Mouse (Mus musculus) forebrain, embryonic 11.5 days (tissue): ENCODE results near the gene Cuedc1. TPM values are rescaled to one million over a fixed set of nuclear protein-coding genes. Genes with fewer than 3 reads are reported as not detected.

Source experiments
- ATAC-seq: fragments of 200-750 bp; cut with Nextera tagmentation; replicated peaks from 2 replicates; pipeline ENCODE4 v1.8.0; 2017; ENCODE audit warnings: moderate TSS enrichment; ENCODE audit not compliant: low FRiP score
- DNase-seq: peaks from one replicate; pipeline ENCODE4 v3.0.0-alpha.2; 2017; ENCODE audit warnings: low spot score
- H3K27ac ChIP-seq: fragments of 300-500 bp; sonication (generic); 2 replicates; pipeline ENCODE4 v1.5.1; 2014; ENCODE audit warnings: low read depth, low read length
- H3K27me3 ChIP-seq: fragments of 300-500 bp; sonication (generic); 2 replicates; pipeline ENCODE4 v1.6.1; 2014; ENCODE audit warnings: mild to moderate bottlenecking, low read length, mixed read lengths; ENCODE audit not compliant: control insufficient read depth, insufficient read depth
- H3K36me3 ChIP-seq: fragments of 300-500 bp; sonication (generic); 2 replicates; pipeline ENCODE4 v1.6.1; 2014; ENCODE audit warnings: mild to moderate bottlenecking, low read length, moderate library complexity, mixed read lengths; ENCODE audit not compliant: control insufficient read depth, insufficient read depth
- H3K4me1 ChIP-seq: fragments of 300-500 bp; sonication (generic); replicated peaks from 2 replicates; pipeline ENCODE4 v1.6.1; 2014; ENCODE audit warnings: low read length, mixed read lengths; ENCODE audit not compliant: control insufficient read depth, insufficient read depth
- H3K4me2 ChIP-seq: fragments of 300-500 bp; sonication (generic); 2 replicates; pipeline ENCODE4 v1.6.1; 2014; ENCODE audit warnings: low read depth, mild to moderate bottlenecking, low read length, moderate library complexity, mixed read lengths; ENCODE audit not compliant: severe bottlenecking
- H3K4me3 ChIP-seq: fragments of 300-500 bp; sonication (generic); 2 replicates; pipeline ENCODE4 v1.5.1; 2014; ENCODE audit warnings: low read depth, low read length
- H3K9ac ChIP-seq: fragments of 300-500 bp; sonication (generic); 2 replicates; pipeline ENCODE4 v1.6.1; 2014; ENCODE audit warnings: low read length
- H3K9me3 ChIP-seq: fragments of 300-500 bp; sonication (generic); 2 replicates; pipeline ENCODE4 v1.6.1; 2016; ENCODE audit warnings: low read length, mixed read lengths; ENCODE audit not compliant: control insufficient read depth
- WGBS: fragments of 180-500 bp; shearing (Covaris S2); extraction: QIAGEN DNeasy Blood & Tissue Kit; methylation state at CpG from one replicate; pipeline ENCODE4 v1.1.7; 2014; 5-methylcytosine and 5-hydroxymethylcytosine counted together
- polyA plus RNA-seq: library from polyadenylated mRNA; unstranded; fragments of >200 nt; fragmentation: Nextera tagmentation; extraction: Ambion mirVana; gene quantifications from 2 replicates; pipeline ENCODE4 v1.2.1, GENCODE M21; 2014

Cuedc1 gene
- polyA plus RNA-seq, 1 experiment from 2014 or later: 26.2 TPM

GRCm38 (mm10) chr11:88118091-88118440 is 20.2 kb downstream of the Cuedc1 start:
- Histone ChIP-seq H3K9ac (peak overlapping the region; percentile 1; the same call in 1 of the 2 replicates), H3K36me3 (no peaks in the 10 kb centered on the region), H3K27me3 (no peaks in the 10 kb centered on the region), H3K9me3 (no peaks in the 10 kb centered on the region), H3K4me3 (no peak overlapping the region), H3K4me2 (no peak overlapping the region), H3K27ac (peak overlapping the region; percentile 95), H3K4me1 (peaks cover 47% of the 10 kb centered on the region)
- 48% methylated on average over 6 of the region's 6 CpGs for WGBS
- DNase-seq (no peak), ATAC-seq (no peak)

- ATAC-seq (peak; percentile 90), DNase-seq (peak; percentile 88)
- Histone ChIP-seq H3K27me3 (no peaks in the 10 kb centered on the region), H3K4me1 (peaks cover 49% of the 10 kb centered on the region), H3K4me2 (peak overlapping the region; percentile 42), H3K27ac (peak overlapping the region; percentile 95), H3K9ac (peak overlapping the region; percentile 45), H3K4me3 (no peak overlapping the region), H3K9me3 (no peaks in the 10 kb centered on the region), H3K36me3 (no peaks in the 10 kb centered on the region)
- 5% methylated on average over 8 of the region's 8 CpGs for WGBS
Measured at GRCm38 (mm10) chr11:88118817-88119642, 21.2 kb downstream of the Cuedc1 start.

GRCm38 (mm10) chr11:88122545-88122944 is 24.7 kb downstream of the Cuedc1 start:
- H3K27ac ChIP-seq: peak overlapping the region; percentile 13; the same call in 1 of the 2 replicates
- no peaks in the 10 kb centered on the region for H3K27me3 ChIP-seq
- H3K4me1 ChIP-seq: peaks cover 56% of the 10 kb centered on the region
- H3K9ac ChIP-seq: no peak overlapping the region
- no peaks in the 10 kb centered on the region for H3K36me3 ChIP-seq
- DNase-seq (no peak), ATAC-seq (no peak)
- WGBS: 44% methylated on average over 5 of the region's 5 CpGs
- H3K4me3 ChIP-seq: no peak overlapping the region
- no peak overlapping the region for H3K4me2 ChIP-seq
- no peaks in the 10 kb centered on the region for H3K9me3 ChIP-seq

- 66% methylated on average over 5 of the region's 5 CpGs for WGBS
- H3K27me3 ChIP-seq: no peaks in the 10 kb centered on the region
- no peaks in the 10 kb centered on the region for H3K9me3 ChIP-seq
- H3K27ac ChIP-seq: peak overlapping the region; percentile 13; the same call in 1 of the 2 replicates
- peaks cover 51% of the 10 kb centered on the region for H3K4me1 ChIP-seq
- H3K36me3 ChIP-seq: no peaks in the 10 kb centered on the region
- H3K4me3 ChIP-seq: no peak overlapping the region
- H3K4me2 ChIP-seq: no peak overlapping the region
- ATAC-seq (no peak), DNase-seq (no peak)
- no peak overlapping the region for H3K9ac ChIP-seq
Measured at GRCm38 (mm10) chr11:88123021-88123420, 25.2 kb downstream of the Cuedc1 start.

GRCm38 (mm10) chr11:88123731-88124130 is 25.9 kb downstream of the Cuedc1 start:
- 29% methylated on average over 6 of the region's 6 CpGs for whole genome bisulfite sequencing
- H3K4me3 ChIP-seq: no peak overlapping the region
- H3K36me3 ChIP-seq: no peaks in the 10 kb centered on the region
- no peak for ATAC-seq
- H3K4me1 ChIP-seq: peaks cover 48% of the 10 kb centered on the region
- H3K27me3 ChIP-seq: no peaks in the 10 kb centered on the region
- H3K27ac ChIP-seq: no peak overlapping the region
- H3K4me2 ChIP-seq: no peak overlapping the region
- no peak for DNase-seq
- no peaks in the 10 kb centered on the region for H3K9me3 ChIP-seq
- H3K9ac ChIP-seq: no peak overlapping the region

GRCm38 (mm10) chr11:88125483-88125882 is 27.6 kb downstream of the Cuedc1 start:
- Histone ChIP-seq H3K9me3 (no peaks in the 10 kb centered on the region), H3K27ac (peak overlapping the region; percentile 37; the same call in 1 of the 2 replicates), H3K36me3 (no peaks in the 10 kb centered on the region), H3K4me1 (peaks cover 32% of the 10 kb centered on the region), H3K9ac (no peak overlapping the region), H3K27me3 (no peaks in the 10 kb centered on the region), H3K4me3 (no peak overlapping the region), H3K4me2 (no peak overlapping the region)
- no peak for ATAC-seq
- 73% methylated on average over 7 of the region's 7 CpGs for whole genome bisulfite sequencing
- no peak for DNase-seq

- Histone ChIP-seq H3K27me3 (no peaks in the 10 kb centered on the region), H3K36me3 (no peaks in the 10 kb centered on the region), H3K4me1 (peaks cover 30% of the 10 kb centered on the region), H3K9ac (no peak overlapping the region), H3K9me3 (no peaks in the 10 kb centered on the region), H3K4me2 (peak overlapping the region; percentile 15; the same call in 1 of the 2 replicates), H3K4me3 (no peak overlapping the region), H3K27ac (peak overlapping the region; percentile 37)
- no peak for DNase-seq
- peak; percentile 18; the same call in 1 of the 2 replicates for ATAC-seq
- WGBS: 4% methylated on average over 5 of the region's 5 CpGs
Measured at GRCm38 (mm10) chr11:88126306-88126793, 28.5 kb downstream of the Cuedc1 start.

- Histone ChIP-seq H3K36me3 (no peaks in the 10 kb centered on the region), H3K27ac (no peak overlapping the region), H3K4me3 (no peak overlapping the region), H3K9me3 (no peaks in the 10 kb centered on the region), H3K9ac (no peak overlapping the region), H3K4me2 (no peak overlapping the region), H3K27me3 (no peaks in the 10 kb centered on the region), H3K4me1 (peaks cover 19% of the 10 kb centered on the region)
- 93% methylated on average over 9 of the region's 9 CpGs for WGBS
- ATAC-seq (no peak), DNase-seq (no peak)
Measured at GRCm38 (mm10) chr11:88128461-88128860, 30.6 kb downstream of the Cuedc1 start.
